Mouse (Mus musculus) layer of hippocampus, adult 6 months (tissue): ENCODE results near the gene Tuba8. TPM values are rescaled to one million over a fixed set of nuclear protein-coding genes. Genes with fewer than 3 reads are reported as not detected.

Experiments used
- long read RNA-seq, 2 experiments: library from polyadenylated mRNA; unstranded; transcript quantifications; one replicate each; pipeline ENCODE4 v2.0.0; 2019 to 2020
- polyA plus RNA-seq: library from polyadenylated mRNA; unstranded; fragments of <200 nt; fragmentation: Nextera tagmentation; gene quantifications from 2 replicates; pipeline ENCODE4 v1.2.3, GENCODE M21; 2021

The Tuba8 gene
- 11.3 and 11.7 TPM in 2 replicates for polyA plus RNA-seq
- long read RNA-seq, experiment 1, transcript Tuba8-201 (5 exons, 2,263 nt), result major isoform, 18 of 21 reads
- long read RNA-seq, experiment 1, partial matches to known transcripts, result 2 of 21 reads
- long read RNA-seq, experiment 1, other reads (novel, unspliced or antisense), result 1 of 21 reads
- long read RNA-seq, experiment 2, transcript Tuba8-201 (5 exons, 2,263 nt), result major isoform, 70 of 76 reads
- long read RNA-seq, experiment 2, partial matches to known transcripts, result 3 of 76 reads
- long read RNA-seq, experiment 2, other reads (novel, unspliced or antisense), result 3 of 76 reads

DNA sequence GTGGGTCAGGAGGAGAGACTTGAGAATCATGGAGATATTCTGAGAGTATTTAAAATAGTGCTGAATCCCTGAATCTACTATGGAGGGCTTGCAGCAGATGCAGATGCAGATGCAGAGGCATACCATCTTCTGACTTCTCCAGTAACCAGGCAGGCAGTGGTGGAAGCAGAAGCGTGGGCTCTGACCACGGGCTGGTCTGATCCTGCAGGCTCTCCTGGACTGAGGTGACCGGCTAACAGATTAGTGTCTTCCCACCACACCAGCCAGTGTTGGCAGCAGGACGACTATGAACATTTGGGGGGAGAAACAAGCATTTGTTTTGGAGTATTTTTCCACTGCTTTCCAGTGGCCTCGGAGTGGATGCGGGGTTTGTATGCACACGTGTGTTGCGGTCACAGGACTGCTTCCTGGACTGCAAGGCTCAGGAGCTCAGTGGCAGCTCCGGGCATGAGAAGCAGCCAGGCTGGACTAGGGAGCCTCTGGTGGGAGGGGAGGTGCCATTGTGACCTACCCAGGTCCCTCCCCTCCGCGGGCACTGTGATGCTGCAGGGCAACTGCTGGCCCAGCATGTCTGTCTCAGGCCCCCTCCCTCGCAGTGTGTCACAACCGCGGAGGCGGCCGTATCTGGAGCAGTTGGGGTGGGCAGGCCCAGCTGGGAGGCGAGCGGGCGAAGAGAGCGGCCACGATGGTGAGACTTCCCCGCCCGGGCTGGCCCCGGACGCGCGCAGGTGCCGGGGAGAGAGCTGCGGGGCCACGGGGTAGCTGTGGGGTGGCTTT is at the start of gene Tuba8:
Tuba8 (plus strand) TSS at position 548 of the 777 bp plus-strand sequence.

DNA sequence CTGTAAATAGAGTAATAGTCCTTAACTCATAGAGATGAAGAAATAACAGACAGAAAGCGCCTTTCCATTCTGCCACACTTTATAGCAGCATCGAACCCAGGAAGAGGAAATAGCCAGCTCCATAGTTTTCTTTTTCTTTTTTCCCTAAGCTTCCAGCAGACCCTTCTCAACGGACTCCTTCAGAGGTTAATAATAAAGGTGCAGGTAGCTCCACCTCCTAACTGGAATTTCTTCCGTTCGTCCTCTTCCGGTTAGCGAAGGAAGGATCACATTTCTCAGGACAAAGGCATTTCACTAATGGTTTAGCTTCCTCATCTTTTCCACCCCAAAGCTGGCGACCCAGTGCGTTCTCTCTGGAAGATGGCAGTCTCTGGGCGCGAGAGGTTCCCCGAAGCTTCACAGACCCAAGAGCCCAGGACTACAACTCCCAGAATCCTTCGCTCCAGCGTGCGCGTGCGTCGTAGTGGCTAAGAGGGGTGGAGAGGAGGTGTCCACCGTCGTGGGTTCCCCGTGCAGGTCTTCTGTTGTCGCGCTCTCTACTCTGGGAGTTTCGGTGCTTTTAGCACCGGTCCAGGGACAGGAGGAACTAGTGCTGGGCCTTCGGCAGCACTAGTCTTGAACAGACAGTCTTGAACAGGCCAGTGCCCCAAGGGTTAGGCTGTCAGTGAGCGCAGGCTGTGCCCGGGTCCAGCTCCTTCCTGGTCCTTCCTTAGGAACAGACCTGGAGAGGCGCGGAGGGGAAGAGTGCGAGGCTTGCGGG is 26.9 kb upstream of the Tuba8 start, which contains the start of gene Pex26:
Pex26 (plus strand) TSS at position 254 of the 760 bp plus-strand sequence.

DNA sequence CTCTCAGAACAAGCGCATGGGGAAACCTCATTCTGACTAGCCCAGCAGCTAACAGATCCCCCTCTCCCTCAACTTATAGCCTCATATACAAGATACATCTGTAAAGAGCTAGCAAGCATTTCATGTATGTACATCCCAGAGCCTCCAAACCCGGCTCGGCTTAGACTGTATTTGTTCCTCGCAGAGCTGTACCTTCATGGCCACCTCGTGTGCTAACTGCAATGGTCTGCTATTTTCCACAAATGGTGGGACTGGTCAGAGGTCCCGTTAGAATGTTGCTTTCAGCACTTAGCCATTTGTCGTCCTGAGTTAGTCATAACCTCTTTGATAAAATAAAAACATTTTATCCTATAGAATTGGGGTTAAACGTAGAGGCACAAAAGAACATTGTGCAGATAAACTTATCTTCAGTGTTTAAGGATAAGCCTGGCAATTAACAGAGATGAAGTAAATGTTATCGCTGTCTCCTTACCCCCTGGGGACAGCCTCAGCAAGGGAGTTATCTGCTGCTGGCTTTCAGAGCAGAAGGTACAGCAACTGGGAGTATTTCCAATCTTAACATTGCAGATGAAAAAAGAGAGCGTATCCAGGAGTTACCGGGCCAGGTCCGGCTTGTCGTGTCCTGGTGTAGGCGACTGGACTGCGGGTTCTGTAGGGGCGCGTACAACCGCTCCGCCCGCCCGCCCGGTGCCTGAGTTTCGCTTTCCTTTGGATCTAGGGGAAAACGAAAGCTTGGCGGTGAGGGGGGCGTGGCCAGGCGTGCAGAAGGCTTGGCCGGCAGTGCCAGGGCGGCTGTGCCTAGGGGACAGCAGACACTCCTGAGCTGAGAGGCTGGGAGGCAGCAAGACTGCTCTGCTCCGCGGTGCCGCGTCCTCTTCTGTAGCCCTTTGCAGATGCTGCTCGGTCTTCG is 34.9 kb downstream of the Tuba8 start, which contains the start of gene Usp18:
Usp18 (plus strand) TSS at position 780 of the 910 bp plus-strand sequence.

Other genes starting within 250 kb of the Tuba8 start
- 8.2 and 8.6 TPM in 2 replicates for gene Mical3, start 79.7 kb upstream of the Tuba8 start, polyA plus RNA-seq
- 1.3 and 1.5 TPM in 2 replicates for gene Pex26, start 27.0 kb upstream of the Tuba8 start, polyA plus RNA-seq
- 2.2 and 3.8 TPM in 2 replicates for gene Usp18, start 35.2 kb downstream of the Tuba8 start, polyA plus RNA-seq
- 8.0 and 18.8 TPM in 2 replicates for gene Slc6a13, start 89.5 kb downstream of the Tuba8 start, polyA plus RNA-seq
- 0.23 and 0.84 TPM in 2 replicates for gene Slc6a12, start 132.4 kb downstream of the Tuba8 start, polyA plus RNA-seq